Mouse (Mus musculus): ENCODE results near the gene Olfr510. TPM values are rescaled to one million over a fixed set of nuclear protein-coding genes. Genes with fewer than 3 reads are reported as not detected.
"Not testable (repeated sequence)": the region's sequence is repeated elsewhere in the genome, so short reads cannot be mapped to it uniquely, and the experiment has no call there.

Olfr510 gene
- not detected for total RNA-seq (2021)
- long read RNA-seq = 0 reads

DNA sequence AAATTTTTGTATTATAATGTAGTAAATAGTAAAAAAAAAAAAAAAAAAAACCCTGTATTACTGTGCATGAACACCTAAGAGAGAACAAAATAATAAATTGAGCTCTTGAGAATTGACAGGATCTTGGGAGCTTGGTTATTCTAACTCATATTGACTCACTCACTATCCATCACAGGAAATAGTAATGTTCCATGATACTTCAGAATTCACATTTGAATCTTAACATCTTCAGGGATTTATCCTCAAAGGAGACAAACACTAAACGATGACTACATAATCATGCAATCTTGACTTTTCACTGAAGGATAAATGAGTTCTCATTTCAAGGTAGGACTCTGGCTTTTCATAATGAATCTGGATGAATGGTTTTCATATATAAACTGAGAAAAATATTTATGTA, at the start of gene Olfr510:
Olfr510 (plus strand) TSS at position 301 of the 400 bp plus-strand sequence.
- no peak for DNase-seq (ENCODE audit: low spot score in 2 of 2)

- not testable (repeated sequence) for DNase-seq (ENCODE audit: low spot score in 2 of 2)
Measured at GRCm38 (mm10) chr7:108616781-108617180, 49.4 kb upstream of the Olfr510 start.

DNA sequence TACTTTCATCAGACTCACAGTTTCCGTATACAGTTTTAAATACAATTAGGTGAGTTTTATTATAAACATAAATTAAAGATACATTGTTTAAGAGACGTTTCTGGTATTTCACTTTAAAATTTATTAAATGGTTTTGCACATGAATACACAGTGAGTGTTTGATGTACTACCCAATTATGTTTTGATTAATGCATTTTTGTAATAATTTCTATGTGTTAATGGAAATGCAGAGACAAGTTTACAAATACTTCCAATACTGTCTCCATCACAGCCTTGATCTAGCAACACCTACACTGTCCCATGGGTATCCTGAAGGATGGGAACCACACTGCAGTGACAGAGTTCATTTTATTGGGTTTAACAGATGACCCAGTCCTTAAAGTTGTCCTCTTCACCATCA, 44.7 kb upstream of the Olfr510 start, which contains the start of gene Olfr507:
Olfr507 (plus strand) TSS at position 301 of the 400 bp plus-strand sequence.
- DNase-seq (ENCODE audit: low spot score in 2 of 2) = no peak

DNA sequence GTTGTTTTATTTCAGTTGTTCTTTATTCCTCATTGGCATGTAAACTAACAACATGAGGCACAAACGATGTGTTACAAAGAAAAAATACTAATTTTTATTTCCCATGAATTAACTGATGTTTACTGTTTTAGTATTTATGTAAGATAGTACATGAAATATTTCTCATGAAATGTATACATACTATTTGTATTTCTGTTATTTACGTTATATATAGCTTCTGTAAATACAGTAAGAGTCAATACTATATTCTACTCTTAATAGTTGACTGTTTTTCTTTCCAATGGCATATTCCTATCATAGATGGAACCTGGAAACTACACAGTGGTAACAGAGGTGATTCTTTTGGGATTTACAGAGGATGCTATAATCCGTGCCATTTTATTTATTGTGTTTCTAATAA, 36.5 kb upstream of the Olfr510 start, which contains the start of gene Olfr508:
Olfr508 (plus strand) TSS at position 301 of the 400 bp plus-strand sequence.
- DNase-seq (ENCODE audit: low spot score in 2 of 2) = no peak

DNA sequence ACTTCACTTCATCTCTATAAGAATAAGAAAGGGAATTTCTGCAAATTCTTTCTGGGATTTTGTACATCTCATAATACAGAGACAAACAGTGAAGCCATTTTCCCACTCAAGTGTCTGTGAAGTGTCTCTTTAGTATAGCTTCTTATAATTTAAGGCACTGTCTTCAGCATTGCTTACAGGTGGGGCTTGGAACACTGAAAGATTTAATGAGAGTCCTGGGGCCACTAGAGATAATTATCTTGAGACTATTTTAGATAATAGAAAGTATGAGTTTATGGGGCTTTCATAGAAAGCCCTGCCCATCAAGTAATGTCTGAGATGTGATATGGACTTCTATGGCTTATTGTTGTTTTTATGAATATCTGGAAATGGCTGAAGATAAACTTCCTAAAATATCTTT, 14.4 kb upstream of the Olfr510 start, which contains the start of gene Olfr509:
Olfr509 (minus strand) TSS at position 101 of the 400 bp plus-strand sequence.
- DNase-seq (ENCODE audit: low spot score in 2 of 2) = no peak

GRCm38 (mm10) chr7:108662419-108662818, 3.8 kb upstream of the Olfr510 start:
- no peak for DNase-seq (ENCODE audit: low spot score in 2 of 2)

GRCm38 (mm10) chr7:108671058-108671457, 4.8 kb downstream of the Olfr510 start:
- no peak for DNase-seq (ENCODE audit: low spot score in 2 of 2)

DNA sequence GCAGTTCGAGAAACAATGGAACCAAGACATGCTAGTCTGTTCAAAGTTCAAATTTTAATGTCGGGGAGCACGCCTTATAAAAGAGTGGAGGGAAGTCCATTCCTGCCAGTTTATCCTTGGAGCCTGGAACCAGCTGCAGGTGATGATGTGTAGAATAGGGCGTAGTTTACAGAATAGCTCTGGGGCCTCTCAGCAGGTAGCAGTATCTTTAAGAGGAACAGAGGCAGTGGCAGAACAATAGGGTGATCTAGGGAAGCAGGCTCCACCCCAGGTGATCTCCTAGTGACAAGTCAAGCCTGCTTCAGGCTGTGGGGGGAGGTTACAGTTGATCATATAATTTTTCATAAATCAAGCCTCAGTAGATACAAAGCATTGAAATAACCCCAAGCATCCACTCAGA, 12.7 kb downstream of the Olfr510 start:
- DNase-seq (ENCODE audit: low spot score in 2 of 2) = no peak

DNA sequence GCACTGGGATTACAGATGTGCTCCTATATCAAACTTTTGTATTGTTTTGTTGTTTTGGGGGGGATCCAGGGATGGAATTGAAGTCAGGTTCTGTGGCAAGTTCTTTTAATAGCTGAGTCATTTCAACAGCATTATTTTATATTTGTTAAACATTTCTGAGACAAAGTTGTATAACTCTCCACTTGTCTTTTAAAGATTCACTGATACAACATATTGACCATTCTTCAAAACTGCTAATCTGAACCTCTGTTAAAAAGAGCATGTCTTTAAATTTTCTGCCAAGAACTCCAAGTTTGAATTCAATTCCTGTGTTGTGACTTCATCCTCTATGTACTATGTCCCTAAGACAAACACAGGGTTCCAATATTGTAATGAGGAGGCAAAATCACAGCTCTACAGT, 46.8 kb downstream of the Olfr510 start, which contains the start of gene Olfr512:
Olfr512 (plus strand) TSS at position 301 of the 400 bp plus-strand sequence.
- DNase-seq (ENCODE audit: low spot score in 2 of 2) = no peak

Other genes with a start within 250 kb of the Olfr510 start
- gene Olfr497, start 246.0 kb upstream of the Olfr510 start, total RNA-seq (2021) = not detected
- not detected for gene Olfr498, start 201.1 kb upstream of the Olfr510 start, total RNA-seq (2021)
- not detected for gene Olfr502, start 141.4 kb upstream of the Olfr510 start, total RNA-seq (2021)
- not detected for gene Olfr503, start 121.9 kb upstream of the Olfr510 start, total RNA-seq (2021)
- not detected for gene Olfr504, start 100.6 kb upstream of the Olfr510 start, total RNA-seq (2021)
- not detected for gene Olfr506, start 55.6 kb upstream of the Olfr510 start, total RNA-seq (2021)
- gene Olfr507, start 44.6 kb upstream of the Olfr510 start, total RNA-seq (2021) = not detected
- gene Olfr508, start 36.4 kb upstream of the Olfr510 start, total RNA-seq (2021) = not detected
- not detected for gene Olfr509, start 14.5 kb upstream of the Olfr510 start, total RNA-seq (2021)
- not detected for gene Olfr512, start 46.9 kb downstream of the Olfr510 start, total RNA-seq (2021)
- not detected for gene Olfr513, start 84.6 kb downstream of the Olfr510 start, total RNA-seq (2021)
- gene Olfr514, start 159.6 kb downstream of the Olfr510 start, total RNA-seq (2021) = not detected
- gene Olfr516, start 184.1 kb downstream of the Olfr510 start, total RNA-seq (2021) = not detected
- gene Olfr517, start 206.0 kb downstream of the Olfr510 start, total RNA-seq (2021) = not detected
- gene Olfr518, start 218.6 kb downstream of the Olfr510 start, total RNA-seq (2021) = not detected
- gene Olfr519, start 228.0 kb downstream of the Olfr510 start, total RNA-seq (2021) = not detected

Data from layer of hippocampus, postnatal 10 days (tissue).